Mouse (Mus musculus): ENCODE data around the gene Sergef.

- TF ChIP-seq MYOG (IDR thresholded peaks at IDR 0.05; ENCODE audit: control insufficient read depth, extremely low read depth, insufficient read length) (no peak), CTCF (IDR thresholded peaks at IDR 0.05; ENCODE audit: control insufficient read depth, insufficient read depth, insufficient read length) (no peak), USF1 (IDR thresholded peaks at IDR 0.05; ENCODE audit: low read depth) (no peak), MAX (IDR thresholded peaks at IDR 0.05) (no peak)
These were observed 126.8 kb downstream of the Sergef start for GRCm38 (mm10) chr7:46512792-46513191.

Data from C2C12 (cell line).